Mouse (Mus musculus) E14TG2a.4 (cell line): Measurements from ENCODE around the gene Por.

Experiments
- H3K27me3 ChIP-seq: 2 replicates; pipeline ENCODE4 v1.6.1; 2014; ENCODE audit warnings: low read length, control low read depth; ENCODE audit not compliant: insufficient read depth
- H3K36me3 ChIP-seq: 2 replicates; pipeline ENCODE4 v1.6.1; 2014; ENCODE audit warnings: low read length, control low read depth; ENCODE audit not compliant: insufficient read depth
- H3K4me1 ChIP-seq: replicated peaks from 2 replicates; pipeline ENCODE4 v1.6.1; 2014; ENCODE audit warnings: low read depth, low read length, control low read depth
- H3K4me3 ChIP-seq: replicated peaks from 2 replicates; pipeline ENCODE4 v1.5.1; 2014; ENCODE audit warnings: mild to moderate bottlenecking, low read length
- H3K9me3 ChIP-seq: 2 replicates; pipeline ENCODE4 v1.6.1; 2014; ENCODE audit warnings: low read length, control low read depth
- CTCF ChIP-seq: conservative IDR thresholded peaks from 2 replicates; pipeline ENCODE4 v1.5.1; 2014; ENCODE audit warnings: low read length
- NANOG ChIP-seq: IDR thresholded peaks from 2 replicates; pipeline ENCODE4 v1.6.1; 2014; ENCODE audit warnings: borderline replicate concordance, low read length, mixed read lengths
- POU5F1 ChIP-seq: IDR thresholded peaks from 2 replicates; pipeline ENCODE4 v1.6.1; 2014; ENCODE audit warnings: low read length, borderline replicate concordance

Gene Por

GRCm38 (mm10) chr5:135632797-135633144 lies 37.1 kb upstream of the Por start:
- Histone ChIP-seq H3K9me3 (no peaks in the 10 kb centered on the region), H3K27me3 (no peaks in the 10 kb centered on the region), H3K36me3 (peaks cover 35% of the 10 kb centered on the region), H3K4me3 (peak overlapping the region; percentile 96), H3K4me1 (peaks cover 73% of the 10 kb centered on the region)
- TF ChIP-seq CTCF (no peak), NANOG (no peak)

- peaks cover 89% of the 10 kb centered on the region for H3K4me1 ChIP-seq
- no peak overlapping the region for H3K4me3 ChIP-seq
- H3K27me3 ChIP-seq = no peaks in the 10 kb centered on the region
- no peaks in the 10 kb centered on the region for H3K9me3 ChIP-seq
- TF ChIP-seq NANOG (no peak), CTCF (no peak), POU5F1 (no peak)
- peaks cover 76% of the 10 kb centered on the region for H3K36me3 ChIP-seq
These were observed 29.9 kb upstream of the Por start for GRCm38 (mm10) chr5:135639760-135640458.

DNA sequence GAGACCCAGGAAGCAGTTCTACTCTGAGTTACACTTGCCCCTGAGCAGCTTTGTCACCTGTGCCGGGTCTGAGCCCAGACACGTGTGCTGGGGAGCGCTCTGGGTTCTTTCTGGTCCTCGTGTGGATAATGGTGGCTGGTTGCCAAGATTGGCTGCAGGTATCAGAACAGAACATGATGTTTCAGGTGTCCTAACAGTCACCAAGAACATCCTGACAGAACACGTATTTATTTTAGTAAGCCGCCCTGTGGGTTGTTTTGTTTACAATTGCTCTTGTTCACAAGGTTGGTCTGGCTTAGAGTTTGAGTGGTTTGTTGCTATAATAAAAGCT lies 29.4 kb upstream of the Por start:
- Histone ChIP-seq H3K4me1 (peaks cover 89% of the 10 kb centered on the region), H3K4me3 (no peak overlapping the region), H3K36me3 (peaks cover 71% of the 10 kb centered on the region), H3K27me3 (no peaks in the 10 kb centered on the region), H3K9me3 (no peaks in the 10 kb centered on the region)
- TF ChIP-seq NANOG = no peak
- TF ChIP-seq POU5F1 = no peak
- no peak for TF ChIP-seq CTCF

DNA sequence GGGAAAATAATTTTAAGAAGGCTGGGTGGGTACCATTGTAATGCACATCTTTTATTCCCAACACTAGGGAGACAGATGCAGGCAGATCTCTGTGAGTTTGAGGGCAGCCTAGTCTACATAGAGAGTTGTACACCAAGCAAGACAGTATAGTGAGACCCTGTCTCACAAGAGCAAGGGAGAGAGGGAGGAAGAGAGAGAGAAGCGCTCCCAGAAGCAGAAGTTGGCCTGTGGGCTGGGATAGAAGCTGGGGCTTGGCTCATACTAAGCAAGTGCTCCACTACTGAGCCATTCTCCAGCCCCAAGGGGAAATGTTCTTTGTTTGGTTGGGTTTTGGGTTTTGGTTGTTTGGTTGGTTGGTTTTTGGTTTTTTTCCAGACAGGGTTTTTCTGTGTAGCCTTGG lies 28.8 kb upstream of the Por start:
- no peaks in the 10 kb centered on the region for H3K27me3 ChIP-seq
- peaks cover 89% of the 10 kb centered on the region for H3K4me1 ChIP-seq
- H3K9me3 ChIP-seq = no peaks in the 10 kb centered on the region
- H3K36me3 ChIP-seq = peaks cover 71% of the 10 kb centered on the region
- H3K4me3 ChIP-seq = no peak overlapping the region
- TF ChIP-seq CTCF (no peak), NANOG (no peak), POU5F1 (no peak)

- Histone ChIP-seq H3K4me3 (peak overlapping the region; percentile 63), H3K9me3 (0 out of 2 replicates have a peak, but pooled peaks cover under 1% of the 10 kb centered on the region), H3K27me3 (no peaks in the 10 kb centered on the region), H3K4me1 (peaks cover 86% of the 10 kb centered on the region), H3K36me3 (peaks cover 53% of the 10 kb centered on the region)
- TF ChIP-seq POU5F1 = peak; percentile 12; the same call in 1 of the 2 replicates
- no peak for TF ChIP-seq NANOG
- no peak for TF ChIP-seq CTCF
These were observed 26.9 kb upstream of the Por start for GRCm38 (mm10) chr5:135642686-135643551.

DNA sequence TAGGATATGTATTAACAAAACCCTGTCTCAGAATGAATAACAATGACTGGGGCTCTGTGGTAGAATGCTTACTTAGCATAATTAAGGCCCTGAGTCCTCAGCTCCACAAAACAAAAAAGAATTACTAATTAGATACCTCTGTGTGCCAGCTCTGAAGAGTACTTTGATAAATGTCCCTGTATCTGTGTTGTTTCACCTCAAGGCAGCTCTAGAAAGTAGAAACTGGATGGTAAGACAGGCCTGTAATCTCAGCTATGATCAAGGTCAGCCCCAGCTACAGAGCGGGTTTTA lies 26.3 kb upstream of the Por start:
- Histone ChIP-seq H3K36me3 (peaks cover 47% of the 10 kb centered on the region), H3K4me1 (peaks cover 86% of the 10 kb centered on the region), H3K4me3 (peak overlapping the region; percentile 63; the same call in 1 of the 2 replicates), H3K27me3 (no peaks in the 10 kb centered on the region), H3K9me3 (peaks cover 6% of the 10 kb centered on the region)
- TF ChIP-seq NANOG (peak; percentile 64; the same call in 1 of the 2 replicates), CTCF (no peak)

- 0 out of 2 replicates have a peak overlapping the region, but pooled peaks have one; percentile 63 for H3K4me3 ChIP-seq
- peaks cover 6% of the 10 kb centered on the region for H3K9me3 ChIP-seq
- no peaks in the 10 kb centered on the region for H3K27me3 ChIP-seq
- peaks cover 44% of the 10 kb centered on the region for H3K36me3 ChIP-seq
- H3K4me1 ChIP-seq = peaks cover 86% of the 10 kb centered on the region
- no peak for TF ChIP-seq CTCF
- TF ChIP-seq POU5F1 = no peak
- no peak for TF ChIP-seq NANOG
These were observed 26.0 kb upstream of the Por start for GRCm38 (mm10) chr5:135643869-135644268.

GRCm38 (mm10) chr5:135645330-135645729 lies 24.5 kb upstream of the Por start:
- peaks cover 6% of the 10 kb centered on the region for H3K9me3 ChIP-seq
- peaks cover 82% of the 10 kb centered on the region for H3K4me1 ChIP-seq
- H3K4me3 ChIP-seq = no peak overlapping the region
- TF ChIP-seq POU5F1 (no peak), CTCF (no peak), NANOG (no peak)
- H3K36me3 ChIP-seq = peaks cover 30% of the 10 kb centered on the region
- H3K27me3 ChIP-seq = no peaks in the 10 kb centered on the region

DNA sequence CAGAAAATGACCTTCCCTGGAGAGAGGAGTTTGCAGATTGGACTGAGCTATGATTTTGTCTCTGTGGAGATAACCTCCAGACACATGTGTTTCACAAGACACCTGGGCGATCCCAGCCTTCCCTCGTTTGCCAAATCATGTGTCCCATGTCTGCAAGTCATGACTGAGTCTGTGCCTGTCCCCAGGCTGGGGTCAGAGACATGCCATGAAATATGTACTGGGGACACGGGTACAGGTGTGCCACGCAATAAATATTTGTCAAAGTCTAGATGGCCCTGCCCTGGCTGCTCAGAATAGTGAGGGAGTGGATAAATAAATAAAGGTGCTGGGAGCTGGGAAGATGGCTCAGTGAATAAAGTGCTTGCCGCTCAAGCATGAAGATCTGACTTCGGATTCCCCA lies 23.8 kb upstream of the Por start:
- H3K4me3 ChIP-seq = no peak overlapping the region

More for the DNA sequence above, 23.8 kb upstream of the Por start:
- H3K9me3 ChIP-seq = peaks cover 6% of the 10 kb centered on the region
- H3K36me3 ChIP-seq = peaks cover 23% of the 10 kb centered on the region
- H3K4me1 ChIP-seq = peaks cover 85% of the 10 kb centered on the region
- no peaks in the 10 kb centered on the region for H3K27me3 ChIP-seq
- no peak for TF ChIP-seq NANOG
